Mouse (Mus musculus): ENCODE measurements around the gene Acaca.

DNA sequence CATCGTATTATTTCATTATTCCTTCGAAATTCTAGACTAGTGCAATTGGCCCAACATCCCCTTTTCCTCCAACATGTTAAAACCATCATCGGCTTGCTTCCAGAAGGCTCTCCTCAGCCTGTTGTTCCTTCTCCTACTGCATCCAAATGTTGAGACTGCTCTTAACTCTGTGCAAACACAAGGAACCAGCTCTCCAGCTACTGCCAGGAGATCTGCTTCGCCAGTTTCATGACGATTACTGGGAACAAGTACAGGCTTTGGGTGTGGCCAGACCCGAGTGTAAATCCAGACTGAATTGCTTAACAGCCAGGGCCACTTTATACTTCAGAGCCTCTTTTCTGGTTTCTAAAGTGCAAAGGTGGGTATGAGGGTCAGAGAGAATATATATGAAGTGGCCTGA is 259.9 kb downstream of the Acaca start:
- TF ChIP-seq POLR2AphosphoS2 (IDR thresholded peaks at IDR 0.05; ENCODE audit: insufficient read length, low read depth) (no peak), MYOG (IDR thresholded peaks at IDR 0.05; ENCODE audit: control insufficient read depth in 1 of 3, insufficient read depth in 1 of 3, insufficient read length in 2 of 3, low read depth in 2 of 3) (no peak), POLR2A (IDR thresholded peaks at IDR 0.05; ENCODE audit: insufficient read length, low read depth) (no peak), TCF12 (IDR thresholded peaks at IDR 0.05; ENCODE audit: insufficient read depth, poor library complexity, severe bottlenecking) (no peak), REST (IDR thresholded peaks at IDR 0.05; ENCODE audit: insufficient read depth, insufficient read length) (no peak), USF1 (IDR thresholded peaks at IDR 0.05; ENCODE audit: low read depth) (no peak), E2F4 (IDR thresholded peaks at IDR 0.05; ENCODE audit: insufficient read depth) (no peak), MAX (IDR thresholded peaks at IDR 0.05; ENCODE audit: low read depth) (no peak), TCF3 (IDR thresholded peaks at IDR 0.05; ENCODE audit: insufficient read length, low read depth) (no peak), SRF (IDR thresholded peaks at IDR 0.05; ENCODE audit: control insufficient read depth, insufficient read length, low read depth) (no peak), MYOD1 (IDR thresholded peaks at IDR 0.05; ENCODE audit: control insufficient read depth in 1 of 3, insufficient read length in 2 of 3, low read depth in 2 of 3) (no peak), CEBPB (IDR thresholded peaks at IDR 0.05; ENCODE audit: insufficient read depth, poor library complexity, severe bottlenecking) (no peak)
